Mouse (Mus musculus): ENCODE results near the gene Gpr55. TPM values are rescaled to one million over a fixed set of nuclear protein-coding genes. Genes with fewer than 3 reads are reported as not detected.

Gene Gpr55
- polyA plus RNA-seq (2011; ENCODE audit: insufficient read depth, insufficient read length, low replicate concordance, missing spikeins), result 0.25 TPM in 1 of 2 replicates, not detected in the other

- H3K4me1 ChIP-seq (ENCODE audit: control insufficient read depth, insufficient read depth, low read length), result no peaks in the 10 kb centered on the region; the same call in none of the 2 replicates
- no peak within 1 kb of the TSS for H3K27ac ChIP-seq (ENCODE audit: control insufficient read depth, insufficient read depth, low read depth, low read length, poor library complexity)
- WGBS, result under 1% methylated on average over 5 of the region's 5 CpGs
- no peak for TF ChIP-seq CTCF (IDR thresholded peaks at IDR 0.05; ENCODE audit: control insufficient read depth, insufficient read depth, low read length)
- no peak for TF ChIP-seq POLR2A (IDR thresholded peaks at IDR 0.05; ENCODE audit: borderline replicate concordance, control insufficient read depth, low read depth, low read length)
- no peak within 1 kb of the TSS for H3K4me3 ChIP-seq (replicated peaks; ENCODE audit: control insufficient read depth, low read depth, low read length)
These were observed at the start of gene Gpr55 for GRCm38 (mm10) chr1:85960873-85961272. Gene Gpr55, minus strand, starts transcription at chr1:85961007.

DNA sequence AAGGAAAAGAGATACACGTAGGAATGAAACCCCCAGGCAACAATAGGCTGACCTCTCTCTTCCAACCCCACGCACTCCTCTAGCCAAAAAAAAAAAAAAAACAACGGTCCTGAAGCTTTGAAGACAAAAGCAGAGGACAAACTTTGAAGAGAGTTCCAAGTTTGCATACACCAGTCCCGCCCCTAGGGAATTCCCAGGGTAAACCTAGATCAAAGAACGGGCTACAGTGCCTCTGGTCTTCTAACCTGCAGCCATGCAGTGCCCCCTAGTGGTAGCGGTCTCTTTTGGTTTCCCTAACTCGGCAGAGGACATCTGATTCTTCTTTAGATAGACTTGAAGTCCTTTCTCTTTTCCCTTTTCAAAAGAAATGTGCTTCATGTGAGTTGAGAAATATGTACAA, 47.0 kb upstream of the Gpr55 start:
- WGBS, result 8% methylated on average over 7 of the region's 7 CpGs
- Histone ChIP-seq H3K27ac (ENCODE audit: control insufficient read depth, insufficient read depth, low read depth, low read length, poor library complexity) (no peak overlapping the region), H3K4me1 (ENCODE audit: control insufficient read depth, insufficient read depth, low read length) (no peaks in the 10 kb centered on the region), H3K4me3 (replicated peaks; ENCODE audit: control insufficient read depth, low read depth, low read length) (no peak overlapping the region)
- TF ChIP-seq POLR2A (IDR thresholded peaks at IDR 0.05; ENCODE audit: borderline replicate concordance, control insufficient read depth, low read depth, low read length) (no peak), CTCF (IDR thresholded peaks at IDR 0.05; ENCODE audit: control insufficient read depth, insufficient read depth, low read length) (peak; percentile 84)

- no peaks in the 10 kb centered on the region for H3K4me1 ChIP-seq (ENCODE audit: control insufficient read depth, insufficient read depth, low read length)
- 73% methylated on average over 6 of the region's 6 CpGs for WGBS
- no peak overlapping the region for H3K4me3 ChIP-seq (replicated peaks; ENCODE audit: control insufficient read depth, low read depth, low read length)
- TF ChIP-seq POLR2A (IDR thresholded peaks at IDR 0.05; ENCODE audit: borderline replicate concordance, control insufficient read depth, low read depth, low read length) (no peak), CTCF (IDR thresholded peaks at IDR 0.05; ENCODE audit: control insufficient read depth, insufficient read depth, low read length) (no peak)
- H3K27ac ChIP-seq (ENCODE audit: control insufficient read depth, insufficient read depth, low read depth, low read length, poor library complexity), result no peak overlapping the region
These were observed 45.2 kb upstream of the Gpr55 start for GRCm38 (mm10) chr1:86006040-86006439.

- H3K4me3 ChIP-seq (replicated peaks; ENCODE audit: control insufficient read depth, low read depth, low read length), result no peak overlapping the region
- 60% methylated on average over 10 of the region's 10 CpGs for WGBS
- TF ChIP-seq CTCF (IDR thresholded peaks at IDR 0.05; ENCODE audit: control insufficient read depth, insufficient read depth, low read length) (no peak), POLR2A (IDR thresholded peaks at IDR 0.05; ENCODE audit: borderline replicate concordance, control insufficient read depth, low read depth, low read length) (no peak)
- no peaks in the 10 kb centered on the region for H3K4me1 ChIP-seq (ENCODE audit: control insufficient read depth, insufficient read depth, low read length)
- H3K27ac ChIP-seq (ENCODE audit: control insufficient read depth, insufficient read depth, low read depth, low read length, poor library complexity), result no peak overlapping the region
These were observed 44.7 kb upstream of the Gpr55 start for GRCm38 (mm10) chr1:86005540-86005939.

- no peak overlapping the region for H3K27ac ChIP-seq (ENCODE audit: control insufficient read depth, insufficient read depth, low read depth, low read length, poor library complexity)
- WGBS, result 81% methylated on average over 18 of the region's 18 CpGs
- TF ChIP-seq CTCF (IDR thresholded peaks at IDR 0.05; ENCODE audit: control insufficient read depth, insufficient read depth, low read length) (no peak), POLR2A (IDR thresholded peaks at IDR 0.05; ENCODE audit: borderline replicate concordance, control insufficient read depth, low read depth, low read length) (no peak)
- no peak overlapping the region for H3K4me3 ChIP-seq (replicated peaks; ENCODE audit: control insufficient read depth, low read depth, low read length)
- no peaks in the 10 kb centered on the region; the same call in 1 of the 2 replicates for H3K4me1 ChIP-seq (ENCODE audit: control insufficient read depth, insufficient read depth, low read length)
These were observed 39.2 kb upstream of the Gpr55 start for GRCm38 (mm10) chr1:85999853-86000570.

DNA sequence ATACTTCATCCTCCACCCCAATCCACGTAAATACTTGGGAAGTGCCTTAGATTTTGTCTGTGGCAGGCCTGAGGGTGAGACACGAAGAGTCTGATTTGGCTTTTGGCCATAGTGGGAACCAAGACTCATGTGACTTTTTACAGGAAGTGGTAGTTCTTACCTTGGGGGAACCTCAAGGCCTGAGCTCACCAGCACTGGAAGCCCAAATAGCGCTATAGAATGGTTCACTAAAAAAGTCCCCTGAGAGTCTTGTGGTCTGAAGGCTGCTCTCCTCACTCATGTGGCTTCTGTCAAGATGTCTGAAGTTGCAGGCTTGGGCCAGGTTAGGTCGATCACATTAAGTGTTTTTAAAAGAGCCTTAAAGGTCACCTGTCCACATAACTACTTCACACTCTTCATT, 37.2 kb upstream of the Gpr55 start:
- WGBS, result 22% methylated on average over 4 of the region's 4 CpGs
- no peaks in the 10 kb centered on the region; the same call in 1 of the 2 replicates for H3K4me1 ChIP-seq (ENCODE audit: control insufficient read depth, insufficient read depth, low read length)
- no peak for TF ChIP-seq CTCF (IDR thresholded peaks at IDR 0.05; ENCODE audit: control insufficient read depth, insufficient read depth, low read length)
- no peak for TF ChIP-seq POLR2A (IDR thresholded peaks at IDR 0.05; ENCODE audit: borderline replicate concordance, control insufficient read depth, low read depth, low read length)
- no peak overlapping the region for H3K4me3 ChIP-seq (replicated peaks; ENCODE audit: control insufficient read depth, low read depth, low read length)
- no peak overlapping the region for H3K27ac ChIP-seq (ENCODE audit: control insufficient read depth, insufficient read depth, low read depth, low read length, poor library complexity)

- no peak for TF ChIP-seq POLR2A (IDR thresholded peaks at IDR 0.05; ENCODE audit: borderline replicate concordance, control insufficient read depth, low read depth, low read length)
- TF ChIP-seq CTCF (IDR thresholded peaks at IDR 0.05; ENCODE audit: control insufficient read depth, insufficient read depth, low read length), result no peak
- H3K4me3 ChIP-seq (replicated peaks; ENCODE audit: control insufficient read depth, low read depth, low read length), result no peak overlapping the region
- H3K27ac ChIP-seq (ENCODE audit: control insufficient read depth, insufficient read depth, low read depth, low read length, poor library complexity), result no peak overlapping the region
- WGBS, result 89% methylated on average over 1 of the region's 1 CpGs
- no peaks in the 10 kb centered on the region; the same call in 1 of the 2 replicates for H3K4me1 ChIP-seq (ENCODE audit: control insufficient read depth, insufficient read depth, low read length)
These were observed 36.4 kb upstream of the Gpr55 start for GRCm38 (mm10) chr1:85997221-85997620.

DNA sequence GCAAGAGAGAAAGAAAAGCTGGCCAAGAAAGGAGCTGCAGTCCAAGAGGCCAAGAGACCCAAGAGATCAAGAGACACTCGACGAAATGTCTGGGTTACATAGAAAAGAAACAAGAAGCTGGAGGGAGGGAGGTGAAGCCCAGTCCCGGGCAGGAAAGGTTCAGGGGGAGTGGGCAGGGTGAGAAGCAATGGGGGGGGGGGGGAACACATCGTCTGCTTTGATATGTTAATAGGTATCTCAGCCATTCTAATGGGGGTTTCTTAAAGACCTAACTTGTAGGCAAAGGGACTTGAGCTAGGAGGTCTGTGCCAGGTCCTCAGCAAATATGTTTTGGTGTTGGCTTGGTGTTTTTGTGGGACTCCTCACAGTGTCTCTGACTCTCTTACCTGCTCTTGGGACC, 32.7 kb upstream of the Gpr55 start:
- H3K4me3 ChIP-seq (replicated peaks; ENCODE audit: control insufficient read depth, low read depth, low read length), result no peak overlapping the region
- no peaks in the 10 kb centered on the region; the same call in 1 of the 2 replicates for H3K4me1 ChIP-seq (ENCODE audit: control insufficient read depth, insufficient read depth, low read length)
- TF ChIP-seq POLR2A (IDR thresholded peaks at IDR 0.05; ENCODE audit: borderline replicate concordance, control insufficient read depth, low read depth, low read length), result no peak
- TF ChIP-seq CTCF (IDR thresholded peaks at IDR 0.05; ENCODE audit: control insufficient read depth, insufficient read depth, low read length), result no peak
- H3K27ac ChIP-seq (ENCODE audit: control insufficient read depth, insufficient read depth, low read depth, low read length, poor library complexity), result no peak overlapping the region
- WGBS, result 69% methylated on average over 4 of the region's 4 CpGs

All from bone marrow, adult 2 months (tissue).